Mouse (Mus musculus) C2C12 (cell line): Measurements from ENCODE around the gene Pfkfb3.

ENCODE experiments used
- CTCF ChIP-seq: IDR thresholded peaks from one replicate; pipeline ENCODE4 v1.5.1; 2011; ENCODE audit not compliant: control insufficient read depth, insufficient read depth, insufficient read length
- MYOG ChIP-seq: IDR thresholded peaks from one replicate; pipeline ENCODE4 v1.6.1; 2011; ENCODE audit not compliant: control insufficient read depth, insufficient read length; ENCODE audit errors: extremely low read depth
- USF1 ChIP-seq: IDR thresholded peaks from one replicate; pipeline ENCODE4 v1.6.1; 2011; ENCODE audit warnings: low read depth, mild to moderate bottlenecking, control low read depth, moderate library complexity

- no peak for TF ChIP-seq CTCF
- no peak for TF ChIP-seq MYOG
- TF ChIP-seq USF1, result no peak
Measured at GRCm38 (mm10) chr2:11563256-11563655, 9.4 kb upstream of the Pfkfb3 start.
